Mouse (Mus musculus) cortical plate, adult 2 months (tissue): Measurements from ENCODE around the gene E130114P18Rik. TPM values are rescaled to one million over a fixed set of nuclear protein-coding genes. Genes with fewer than 3 reads are reported as not detected.

ENCODE experiments used
- H3K27ac ChIP-seq: fragments of 200-500 bp; 2 replicates; pipeline ENCODE4 v1.5.1; 2012; ENCODE audit warnings: low read length, control low read depth, inconsistent platforms; ENCODE audit not compliant: insufficient read depth
- H3K4me1 ChIP-seq: fragments of 200-500 bp; 2 replicates; pipeline ENCODE4 v1.6.1; 2011; ENCODE audit warnings: low read length; ENCODE audit not compliant: control insufficient read depth, insufficient read depth
- H3K4me3 ChIP-seq: fragments of 200-500 bp; 2 replicates; pipeline ENCODE4 v1.5.1; 2011; ENCODE audit warnings: mild to moderate bottlenecking, low read length, control low read depth; ENCODE audit not compliant: insufficient read depth
- CTCF ChIP-seq: fragments of 200-500 bp; IDR thresholded peaks from 2 replicates; pipeline ENCODE4 v1.5.1; 2011; ENCODE audit warnings: mild to moderate bottlenecking, control low read depth, low read length; ENCODE audit not compliant: insufficient read depth; ENCODE audit errors: extremely low read depth
- POLR2A ChIP-seq: fragments of 200-500 bp; IDR thresholded peaks from 2 replicates; pipeline ENCODE4 v1.6.1; 2011; ENCODE audit warnings: mild to moderate bottlenecking, low read length, control low read depth; ENCODE audit not compliant: insufficient read depth; ENCODE audit errors: extremely low read depth
- polyA plus RNA-seq: library from polyadenylated mRNA; depleted of rRNA; stranded (reverse); fragments of >200 nt; gene quantifications from 2 replicates; pipeline ENCODE4 v1.2.3, GENCODE M21; 2012

The E130114P18Rik gene
- polyA plus RNA-seq, 1 experiment: 12.7 TPM

GRCm38 (mm10) chr4:97607169-97607568 is 170.7 kb downstream of the E130114P18Rik start:
- Histone ChIP-seq H3K4me1 (peaks cover 5% of the 10 kb centered on the region; the same call in 1 of the 2 replicates), H3K4me3 (no peak overlapping the region), H3K27ac (no peak overlapping the region)
- TF ChIP-seq CTCF (no peak), POLR2A (no peak)

GRCm38 (mm10) chr4:97606524-97606923 is 171.4 kb downstream of the E130114P18Rik start:
- H3K4me3 ChIP-seq: no peak overlapping the region
- TF ChIP-seq POLR2A (no peak), CTCF (no peak)
- no peak overlapping the region for H3K27ac ChIP-seq
- peaks cover 5% of the 10 kb centered on the region; the same call in 1 of the 2 replicates for H3K4me1 ChIP-seq

GRCm38 (mm10) chr4:97602579-97602978 is 175.3 kb downstream of the E130114P18Rik start:
- Histone ChIP-seq H3K4me1 (no peaks in the 10 kb centered on the region), H3K4me3 (no peak overlapping the region), H3K27ac (no peak overlapping the region)
- TF ChIP-seq POLR2A (no peak), CTCF (no peak)

- TF ChIP-seq POLR2A (no peak), CTCF (no peak)
- no peak overlapping the region for H3K4me3 ChIP-seq
- H3K4me1 ChIP-seq: no peaks in the 10 kb centered on the region
- no peak overlapping the region for H3K27ac ChIP-seq
Observed at GRCm38 (mm10) chr4:97600875-97601835, 176.7 kb downstream of the E130114P18Rik start.

GRCm38 (mm10) chr4:97597443-97597842 is 180.4 kb downstream of the E130114P18Rik start:
- no peaks in the 10 kb centered on the region for H3K4me1 ChIP-seq
- no peak for TF ChIP-seq CTCF
- no peak for TF ChIP-seq POLR2A
- no peak overlapping the region for H3K27ac ChIP-seq
- H3K4me3 ChIP-seq: no peak overlapping the region

- TF ChIP-seq POLR2A (no peak), CTCF (no peak)
- H3K27ac ChIP-seq: no peak overlapping the region
- H3K4me3 ChIP-seq: no peak overlapping the region
- H3K4me1 ChIP-seq: no peaks in the 10 kb centered on the region
Observed at GRCm38 (mm10) chr4:97596348-97596747, 181.5 kb downstream of the E130114P18Rik start.

- TF ChIP-seq CTCF (no peak), POLR2A (no peak)
- Histone ChIP-seq H3K4me1 (no peaks in the 10 kb centered on the region), H3K4me3 (no peak overlapping the region), H3K27ac (no peak overlapping the region)
Observed at GRCm38 (mm10) chr4:97593869-97594268, 184.0 kb downstream of the E130114P18Rik start.

GRCm38 (mm10) chr4:97589790-97590189 is 188.1 kb downstream of the E130114P18Rik start:
- Histone ChIP-seq H3K27ac (no peak overlapping the region), H3K4me1 (no peaks in the 10 kb centered on the region), H3K4me3 (no peak overlapping the region)
- no peak for TF ChIP-seq CTCF
- TF ChIP-seq POLR2A: no peak

GRCm38 (mm10) chr4:97587412-97588010 is 190.4 kb downstream of the E130114P18Rik start:
- no peaks in the 10 kb centered on the region for H3K4me1 ChIP-seq
- no peak for TF ChIP-seq CTCF
- TF ChIP-seq POLR2A: no peak
- H3K27ac ChIP-seq: no peak overlapping the region; the same call in 1 of the 2 replicates
- no peak overlapping the region for H3K4me3 ChIP-seq

GRCm38 (mm10) chr4:97585170-97585569 is 192.7 kb downstream of the E130114P18Rik start:
- no peak overlapping the region for H3K27ac ChIP-seq
- no peaks in the 10 kb centered on the region for H3K4me1 ChIP-seq
- H3K4me3 ChIP-seq: no peak overlapping the region
- TF ChIP-seq POLR2A (no peak), CTCF (no peak)
